Mouse (Mus musculus) megakaryocyte, embryonic 14.5 days (primary cell): Measurements from ENCODE around the gene Psap. TPM values are rescaled to one million over a fixed set of nuclear protein-coding genes. Genes with fewer than 3 reads are reported as not detected.

ENCODE experiments used
- H3K27me3 ChIP-seq: replicated peaks from 2 replicates; pipeline ENCODE3; 2012; ENCODE audit warnings: inconsistent platforms
- H3K36me3 ChIP-seq: replicated peaks from 2 replicates; pipeline ENCODE3; 2012; ENCODE audit warnings: low read length, inconsistent platforms, mixed read lengths
- H3K4me1 ChIP-seq: 2 replicates; pipeline ENCODE4 v1.6.1; 2012; ENCODE audit warnings: inconsistent platforms
- H3K4me3 ChIP-seq: replicated peaks from 2 replicates; pipeline ENCODE3; 2012; ENCODE audit warnings: moderate library complexity, mild to moderate bottlenecking, inconsistent platforms
- H3K9me3 ChIP-seq: 2 replicates; pipeline ENCODE4 v1.6.1; 2012; ENCODE audit warnings: inconsistent platforms
- FLI1 ChIP-seq: IDR thresholded peaks from 2 replicates; pipeline ENCODE4 v1.6.1; 2012; ENCODE audit warnings: low read length, inconsistent platforms, mixed read lengths
- GATA1 ChIP-seq: IDR thresholded peaks from 3 replicates; pipeline ENCODE4 v1.6.1; 2012; ENCODE audit warnings: mixed read lengths, low read length, inconsistent platforms, borderline replicate concordance
- polyA plus RNA-seq: library from polyadenylated mRNA; stranded (reverse); fragments of >175 nt; gene quantifications from 2 replicates; pipeline ENCODE4 v1.2.3, GENCODE M21; 2012; ENCODE audit warnings: low replicate concordance; ENCODE audit not compliant: insufficient read depth

Psap gene
- polyA plus RNA-seq, 1 experiment: 417 TPM

GRCm38 (mm10) chr10:60278786-60279185, 1.4 kb downstream of the Psap start:
- Histone ChIP-seq H3K27me3 (no peaks in the 10 kb centered on the region), H3K4me3 (peak overlapping the region; percentile 96), H3K4me1 (peaks cover 68% of the 10 kb centered on the region), H3K9me3 (no peaks in the 10 kb centered on the region), H3K36me3 (peaks cover 38% of the 10 kb centered on the region)
- TF ChIP-seq FLI1 (no peak), GATA1 (no peak)

DNA sequence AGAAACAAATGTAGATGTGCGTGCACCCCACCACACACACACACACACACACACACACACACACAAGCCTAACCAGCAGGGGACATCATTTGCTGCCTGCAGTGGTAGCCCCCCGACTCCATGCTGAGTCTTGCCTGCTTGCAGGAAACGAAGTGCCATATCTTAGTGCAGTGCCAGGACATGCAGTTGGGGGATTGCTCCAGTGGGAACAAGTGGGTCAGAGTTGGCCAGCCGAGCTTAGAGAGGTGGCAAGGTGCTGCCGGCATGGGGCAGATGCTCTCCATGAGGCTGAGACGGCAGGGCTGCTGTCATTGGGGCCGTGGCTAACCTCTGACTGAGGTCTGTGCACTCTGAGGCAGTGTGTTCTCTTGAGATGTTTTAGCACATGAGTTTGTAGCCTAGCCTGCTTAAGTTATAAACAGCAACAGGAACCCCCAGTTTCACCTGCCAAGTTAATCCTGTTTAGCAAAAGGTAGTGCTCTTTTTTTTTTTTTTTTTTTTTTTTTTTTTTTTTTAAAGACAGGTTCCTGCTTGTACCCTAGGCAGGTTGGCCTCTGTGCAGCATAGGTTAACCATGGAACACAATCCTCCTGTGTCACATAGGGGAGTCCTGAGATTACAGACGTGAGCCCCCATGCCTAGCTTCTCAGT, 2.0 kb downstream of the Psap start:
- Histone ChIP-seq H3K36me3 (peaks cover 38% of the 10 kb centered on the region), H3K4me3 (peak overlapping the region; percentile 96), H3K4me1 (peaks cover 73% of the 10 kb centered on the region), H3K27me3 (no peaks in the 10 kb centered on the region), H3K9me3 (no peaks in the 10 kb centered on the region)
- TF ChIP-seq FLI1: no peak

DNA sequence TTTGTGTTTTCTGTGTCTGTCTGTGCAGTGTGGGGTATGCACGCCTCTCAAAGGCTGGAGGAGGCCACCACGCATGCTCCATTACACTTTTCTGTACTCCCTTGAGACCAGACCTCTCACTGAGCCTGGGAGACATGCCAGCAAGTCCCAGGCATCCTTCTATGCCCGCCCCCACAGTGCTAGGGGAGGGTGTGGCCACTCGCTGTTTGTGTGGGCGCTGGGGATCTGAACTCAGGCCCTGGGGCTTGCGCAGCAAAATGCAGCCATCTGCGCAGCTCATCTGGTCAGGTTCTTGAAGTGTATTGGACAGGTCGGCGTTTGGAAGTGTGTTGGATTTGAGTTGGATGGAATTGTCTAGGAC, 2.5 kb downstream of the Psap start:
- peaks cover 44% of the 10 kb centered on the region for H3K36me3 ChIP-seq
- peaks cover 78% of the 10 kb centered on the region for H3K4me1 ChIP-seq
- H3K27me3 ChIP-seq: no peaks in the 10 kb centered on the region
- TF ChIP-seq GATA1: no peak
- TF ChIP-seq FLI1: no peak
- H3K4me3 ChIP-seq: peak overlapping the region; percentile 77
- H3K9me3 ChIP-seq: no peaks in the 10 kb centered on the region

- Histone ChIP-seq H3K9me3 (no peaks in the 10 kb centered on the region), H3K4me1 (peaks cover 83% of the 10 kb centered on the region), H3K4me3 (peak overlapping the region; percentile 77), H3K27me3 (no peaks in the 10 kb centered on the region), H3K36me3 (peaks cover 48% of the 10 kb centered on the region)
- TF ChIP-seq FLI1 (no peak), GATA1 (no peak)
These were observed 2.9 kb downstream of the Psap start for GRCm38 (mm10) chr10:60280353-60280752.

DNA sequence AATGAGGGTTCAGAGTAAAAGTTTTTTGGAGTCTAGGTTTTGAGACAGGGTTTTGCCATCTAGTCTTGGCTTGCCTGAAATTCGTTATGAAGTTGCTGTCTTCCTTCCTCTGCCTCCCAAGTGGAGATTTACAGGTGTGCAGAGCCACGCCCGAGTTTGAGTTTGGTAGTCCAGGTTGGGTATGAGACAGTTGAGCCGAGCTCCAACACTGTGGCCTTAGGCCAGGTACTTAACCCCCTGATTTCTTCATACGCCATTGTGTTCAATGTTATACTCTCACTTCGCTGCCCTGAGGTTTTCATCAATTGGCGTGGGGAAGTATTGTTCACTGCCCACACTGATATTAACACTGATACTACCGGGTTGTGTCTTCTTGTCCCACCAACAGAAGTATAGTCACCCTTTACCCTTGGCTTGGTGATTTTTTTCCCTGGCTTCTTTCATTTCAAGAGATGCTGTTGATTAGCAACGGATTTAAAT, 4.2 kb downstream of the Psap start:
- TF ChIP-seq GATA1 (no peak), FLI1 (no peak)
- Histone ChIP-seq H3K4me1 (peaks cover 92% of the 10 kb centered on the region), H3K36me3 (peaks cover 60% of the 10 kb centered on the region), H3K27me3 (no peaks in the 10 kb centered on the region), H3K4me3 (peak overlapping the region; percentile 72), H3K9me3 (no peaks in the 10 kb centered on the region)

DNA sequence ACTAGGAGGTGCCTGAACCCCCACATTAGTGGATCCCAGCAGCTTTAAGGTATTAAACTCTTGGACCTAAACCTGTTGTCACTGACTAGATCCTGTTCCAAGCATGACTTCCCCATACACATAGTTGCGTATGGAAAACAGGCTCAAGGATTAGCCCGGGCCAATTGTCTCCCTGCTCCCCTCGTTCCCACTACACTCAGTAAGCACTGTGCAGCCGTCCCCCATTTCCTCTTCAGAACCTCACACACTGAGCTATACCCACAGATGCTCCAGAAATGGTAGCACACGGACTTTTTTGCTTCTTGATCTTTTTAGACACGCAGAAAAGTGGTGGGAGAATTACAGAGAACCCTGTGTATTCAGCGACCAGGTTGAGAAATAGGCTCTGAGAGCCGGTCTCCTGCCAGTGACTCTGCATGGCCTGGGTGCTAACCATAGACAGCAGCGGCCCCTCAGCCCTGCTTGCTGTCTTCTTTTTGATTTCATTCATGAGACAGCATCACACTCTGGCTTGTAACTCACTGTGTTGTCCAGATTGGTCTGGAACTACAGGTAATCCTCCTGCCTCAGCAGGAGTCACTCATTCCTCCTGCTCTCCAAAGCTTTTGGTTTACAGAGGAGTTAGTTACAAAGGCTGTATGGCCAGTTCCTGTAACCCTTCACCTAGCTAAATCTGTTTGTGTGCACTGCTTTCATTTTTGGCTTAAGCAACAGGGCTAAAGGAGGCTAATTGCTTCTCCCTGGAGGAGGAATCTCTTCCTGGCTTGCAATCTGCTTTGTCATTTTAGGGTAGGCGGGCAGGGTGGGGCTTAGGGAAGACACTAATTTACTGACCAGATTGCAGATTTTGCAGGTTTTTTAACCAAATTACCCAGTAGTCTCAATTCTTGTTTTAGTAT, 4.9 kb downstream of the Psap start:
- peaks cover 61% of the 10 kb centered on the region for H3K36me3 ChIP-seq
- H3K4me1 ChIP-seq: peaks cover 92% of the 10 kb centered on the region
- H3K4me3 ChIP-seq: peak overlapping the region; percentile 73
- no peaks in the 10 kb centered on the region for H3K9me3 ChIP-seq
- no peaks in the 10 kb centered on the region for H3K27me3 ChIP-seq
- no peak for TF ChIP-seq GATA1
- TF ChIP-seq FLI1: no peak

GRCm38 (mm10) chr10:60284248-60284647, 6.8 kb downstream of the Psap start:
- TF ChIP-seq FLI1 (no peak), GATA1 (no peak)
- peaks cover 56% of the 10 kb centered on the region for H3K36me3 ChIP-seq
- H3K4me3 ChIP-seq: peak overlapping the region; percentile 80
- no peaks in the 10 kb centered on the region for H3K9me3 ChIP-seq
- H3K4me1 ChIP-seq: peaks cover 96% of the 10 kb centered on the region
- H3K27me3 ChIP-seq: no peaks in the 10 kb centered on the region

DNA sequence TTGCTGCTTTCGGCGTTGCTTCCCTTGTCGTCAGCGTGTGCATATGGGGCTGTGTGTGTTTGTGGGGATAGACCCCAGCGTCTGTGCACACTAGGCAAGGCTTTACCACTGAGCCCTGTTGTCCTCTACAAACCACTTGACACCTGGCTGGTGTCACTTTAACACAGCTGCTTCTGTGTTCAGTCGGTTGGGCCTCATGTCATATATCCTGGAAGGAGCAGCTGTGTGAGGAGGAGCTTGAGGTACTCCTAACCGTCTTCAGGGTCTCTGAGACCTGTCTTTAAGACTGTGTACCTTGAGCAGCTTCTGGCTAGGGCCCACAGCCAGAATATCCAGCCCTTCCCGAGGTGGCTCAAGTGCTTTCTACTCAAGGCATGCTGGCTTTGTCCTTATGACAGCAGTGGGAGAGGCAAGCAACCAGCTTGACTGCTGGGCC, 7.3 kb downstream of the Psap start:
- no peaks in the 10 kb centered on the region for H3K27me3 ChIP-seq
- no peaks in the 10 kb centered on the region for H3K9me3 ChIP-seq
- peak overlapping the region; percentile 80 for H3K4me3 ChIP-seq
- peaks cover 54% of the 10 kb centered on the region for H3K36me3 ChIP-seq
- H3K4me1 ChIP-seq: peaks cover 96% of the 10 kb centered on the region
- TF ChIP-seq FLI1: no peak
- no peak for TF ChIP-seq GATA1

- Histone ChIP-seq H3K4me3 (peak overlapping the region; percentile 80), H3K9me3 (no peaks in the 10 kb centered on the region), H3K27me3 (no peaks in the 10 kb centered on the region), H3K4me1 (peaks cover 96% of the 10 kb centered on the region), H3K36me3 (peaks cover 50% of the 10 kb centered on the region)
- no peak for TF ChIP-seq GATA1
- TF ChIP-seq FLI1: no peak
These were observed 7.8 kb downstream of the Psap start for GRCm38 (mm10) chr10:60285183-60285582.
